Comparison of ENCODE assay signal across 24 mouse cellular contexts in genomic region chr9:99089904-99090303, GRCm38 (mm10). TPM values are rescaled to one million over a fixed set of nuclear protein-coding genes. Genes with fewer than 3 reads are reported as not detected.
DNase-seq lines count a peak whose midpoint lies in the region; ATAC-seq and TF ChIP-seq lines count a peak whose summit lies in the region.
"Had no signal": no experiment of that assay in that cellular context is flagged by ENCODE, and none has a peak within 500 bp of the region (broad histone marks: within the 10 kb centered on the region; RNA-seq: fewer than 3 reads in every experiment).

No protein-coding gene starts in this region.

- H3K4me3 ChIP-seq in CH12.LX (replicated peaks in 1 of 3; ENCODE audit: low read depth in 2 of 3, low read length in 2 of 3, poor library complexity in 1 of 3): no peak overlapping the region
- no peak overlapping the region for H3K4me3 ChIP-seq in intestine, embryonic 16.5 days (ENCODE audit: low read length)
- H3K4me3 ChIP-seq: embryonic facial prominence, embryonic 12.5 days; forebrain, embryonic 15.5 days; heart, embryonic 12.5 days; hindbrain, embryonic 15.5 days had no signal

- TF ChIP-seq EP300 in CH12.LX (IDR thresholded peaks at IDR 0.05; ENCODE audit: low read length): peak; percentile 60; the same call in 1 of the 2 replicates

- TF ChIP-seq CTCF in CH12.LX (conservative IDR thresholded peaks at IDR 0.05 in 1 of 2, IDR thresholded peaks at IDR 0.05 in 1 of 2; ENCODE audit: low read depth in 2 of 2, low read length in 2 of 2): no peak

- H3K4me2 ChIP-seq in CH12.LX (ENCODE audit: insufficient read depth, low read depth, poor library complexity, severe bottlenecking): no peak overlapping the region
- no peak overlapping the region for H3K4me2 ChIP-seq in intestine, embryonic 16.5 days (ENCODE audit: low read depth, low read length)
- H3K4me2 ChIP-seq: embryonic facial prominence, embryonic 12.5 days; forebrain, embryonic 15.5 days; heart, embryonic 12.5 days; hindbrain, embryonic 15.5 days had no signal

- DNase-seq in CH12.LX (ENCODE audit: extremely low read depth): peak; percentile 27
- no peak for DNase-seq in layer of hippocampus, adult 8-10 months (ENCODE audit: low spot score in 2 of 2)
- DNase-seq: adrenal gland, postnatal 25 days; B cell, adult 2 months; cerebellum, adult 2 months; cerebellum, postnatal 10 days; gastrocnemius, postnatal 14 days had no signal

- no peak overlapping the region for H3K27ac ChIP-seq in CH12.LX (ENCODE audit: insufficient read depth, low read depth)
- no peak overlapping the region for H3K27ac ChIP-seq in intestine, embryonic 16.5 days (ENCODE audit: low read length)
- H3K27ac ChIP-seq: embryonic facial prominence, embryonic 12.5 days; forebrain, embryonic 15.5 days; hindbrain, embryonic 15.5 days had no signal

- no peak for TF ChIP-seq POLR2A in CH12.LX (IDR thresholded peaks at IDR 0.05; ENCODE audit: low read depth, low read length)

- H3K27me3 ChIP-seq in CH12.LX (replicated peaks): no peaks in the 10 kb centered on the region
- no peaks in the 10 kb centered on the region for H3K27me3 ChIP-seq in intestine, embryonic 16.5 days (replicated peaks; ENCODE audit: control insufficient read depth, insufficient read depth, low read length)
- H3K27me3 ChIP-seq: embryonic facial prominence, embryonic 12.5 days; forebrain, embryonic 15.5 days; heart, embryonic 12.5 days; hindbrain, embryonic 15.5 days had no signal

- H3K79me2 ChIP-seq in CH12.LX (replicated peaks; ENCODE audit: control insufficient read depth, extremely low read depth, insufficient read depth, poor library complexity, severe bottlenecking): no peaks in the 10 kb centered on the region

- TF ChIP-seq RAD21 in CH12.LX (IDR thresholded peaks at IDR 0.05; ENCODE audit: low read depth, low read length): no peak

- peaks cover 0 to 13% of the 10 kb centered on the region in 2 experiments for H3K36me3 ChIP-seq in CH12.LX (replicated peaks in 1 of 2; ENCODE audit: control insufficient read depth in 1 of 2, insufficient read depth in 1 of 2, low read length in 1 of 2)
- no peaks in the 10 kb centered on the region for H3K36me3 ChIP-seq in intestine, embryonic 16.5 days (ENCODE audit: control insufficient read depth, insufficient read depth, low read length)
- H3K36me3 ChIP-seq: embryonic facial prominence, embryonic 12.5 days had no signal

- dilution Hi-C loops in CH12.LX (cut with MboI; ENCODE audit: extremely low pct_ligation_motif_present, extremely low pct_unique_long_range_greater_than_20kb, low sequenced_read_pairs): no loop called here

- no peaks in the 10 kb centered on the region for H3K9me3 ChIP-seq in CH12.LX (replicated peaks; ENCODE audit: low read length)
- no peaks in the 10 kb centered on the region for H3K9me3 ChIP-seq in intestine, embryonic 16.5 days (ENCODE audit: control insufficient read depth, low read length)
- H3K9me3 ChIP-seq: embryonic facial prominence, embryonic 12.5 days; forebrain, embryonic 15.5 days; heart, embryonic 12.5 days; hindbrain, embryonic 15.5 days had no signal

- H3K4me1 ChIP-seq in CH12.LX (ENCODE audit: control insufficient read depth in 1 of 2, insufficient read depth in 2 of 2): peaks cover 0 to 17% of the 10 kb centered on the region in 2 experiments; a peak in 2 of 4 replicates
- no peaks in the 10 kb centered on the region for H3K4me1 ChIP-seq in intestine, embryonic 16.5 days (ENCODE audit: control insufficient read depth, insufficient read depth, low read length)
- H3K4me1 ChIP-seq: embryonic facial prominence, embryonic 12.5 days; forebrain, embryonic 15.5 days; heart, embryonic 12.5 days; hindbrain, embryonic 15.5 days had no signal

- in situ Hi-C loops in CH12.LX (cut with MboI; ENCODE audit: low pct_ligation_motif_present, low pct_unique_long_range_greater_than_20kb, low sequenced_read_pairs): no loop called here

- WGBS in intestine, embryonic 16.5 days: 89% methylated on average over 4 of the region's 4 CpGs

- peak; percentile 85 for ATAC-seq in common myeloid progenitor, adult 5-6 weeks (replicated peaks; ENCODE audit: low read depth, poor library complexity, severe bottlenecking)
- peak; percentile 90 for ATAC-seq in megakaryocyte, adult 5-6 weeks (ENCODE audit: poor library complexity, severe bottlenecking)
- ATAC-seq in activated CD4-positive, CD25-positive, alpha-beta regulatory T cell, adult 4 months: no peak
- ATAC-seq in intestine, embryonic 16.5 days: no peak
- ATAC-seq: CD4-positive, CD25-positive, alpha-beta regulatory T cell, adult 4 months; forebrain, embryonic 15.5 days had no signal

- no peak overlapping the region for H3K9ac ChIP-seq in CH12.LX (ENCODE audit: insufficient read depth, low read depth)
- H3K9ac ChIP-seq in intestine, embryonic 16.5 days (ENCODE audit: low read depth, low read length): no peak overlapping the region
- H3K9ac ChIP-seq: embryonic facial prominence, embryonic 12.5 days; forebrain, embryonic 15.5 days; heart, embryonic 12.5 days; hindbrain, embryonic 15.5 days had no signal

TF ChIP-seq in CH12.LX, 34 proteins besides CTCF, POLR2A, EP300 and RAD21:
- TF ChIP-seq ZMIZ1 (IDR thresholded peaks at IDR 0.05; ENCODE audit: low read depth, low read length) (no peak), RCOR1 (conservative IDR thresholded peaks at IDR 0.05; ENCODE audit: low read depth, low read length) (peak; percentile 60; the same call in 1 of the 2 replicates), ZKSCAN1 (IDR thresholded peaks at IDR 0.05; ENCODE audit: borderline replicate concordance, low read depth, low read length) (no peak), MEF2A (IDR thresholded peaks at IDR 0.05; ENCODE audit: borderline replicate concordance, low read depth, low read length) (0 out of 2 replicates have a peak, but pooled peaks have one; percentile 12), BHLHE40 (IDR thresholded peaks at IDR 0.05; ENCODE audit: low read depth, low read length) (0 out of 2 replicates have a peak, but pooled peaks have one; percentile 21), USF1 (IDR thresholded peaks at IDR 0.05; ENCODE audit: low read depth, low read length) (no peak), MYC (IDR thresholded peaks at IDR 0.05; ENCODE audit: low read depth, low read length) (0 out of 2 replicates have a peak, but pooled peaks have one; percentile 27)

RNA-seq across cellular contexts. Expression of gene Pik3cb, which starts 50.5 kb away (rescaled TPM):
- total RNA-seq in CH12.LX (2012; rRNA removed): 1.0 TPM in 2 replicates
- total RNA-seq in CH12.LX (2014; rRNA removed): 1.0 and 1.4 TPM in 2 replicates
- polyA plus RNA-seq in CH12.LX (2012; ENCODE audit: insufficient read length, low read depth): 3.1 and 3.2 TPM in 2 replicates
- 4.5 and 5.8 TPM in 2 replicates for total RNA-seq in common myeloid progenitor, adult 5-6 weeks (2017)
- total RNA-seq in megakaryocyte, adult 5-6 weeks (2015): 18.9 and 19.9 TPM in 2 replicates
- 8.2 and 10.0 TPM in 2 replicates for total RNA-seq in megakaryocyte, adult 5-6 weeks (2017)
- 10 to 100 TPM; 26.4 to 29.2 (median 27.6) TPM for total RNA-seq in layer of hippocampus, adult 8-10 months (2022)
- 1 to 10 TPM in 1 of 2 experiments, under 1 TPM in 1; 0.41 to 1.0 TPM for polyA plus RNA-seq in activated CD4-positive, CD25-positive, alpha-beta regulatory T cell, adult 4 months (2017; shearing (Covaris generic))
- 0.72 and 0.73 TPM in 2 replicates for polyA plus RNA-seq in intestine, embryonic 16.5 days (2015; fragmentation: Nextera tagmentation; extraction: Ambion mirVana)

RNA-seq across cellular contexts. Expression of gene Gm1123, which starts 54.4 kb away (rescaled TPM):
- total RNA-seq in CH12.LX (2012; rRNA removed): not detected in 2 replicates
- total RNA-seq in CH12.LX (2014; rRNA removed): not detected in 2 replicates
- not detected in 2 replicates for polyA plus RNA-seq in CH12.LX (2012; ENCODE audit: insufficient read length, low read depth)
- total RNA-seq in common myeloid progenitor, adult 5-6 weeks (2017): not detected in 2 replicates
- 0.29 TPM in 1 of 2 replicates, not detected in the other for total RNA-seq in megakaryocyte, adult 5-6 weeks (2015)
- total RNA-seq in megakaryocyte, adult 5-6 weeks (2017): 0.81 TPM in 1 of 2 replicates, not detected in the other
- total RNA-seq in layer of hippocampus, adult 8-10 months (2022): under 1 TPM in 2 of 4 experiments, not detected in 2; 0.27 to 0.31 TPM
- polyA plus RNA-seq in activated CD4-positive, CD25-positive, alpha-beta regulatory T cell, adult 4 months (2017; shearing (Covaris generic)): 1 to 10 TPM in 1 of 2 experiments, under 1 TPM in 1; 0.94 to 1.1 TPM
- 33.1 and 39.2 TPM in 2 replicates for polyA plus RNA-seq in intestine, embryonic 16.5 days (2015; fragmentation: Nextera tagmentation; extraction: Ambion mirVana)
- total RNA-seq: adrenal gland, adult 2 months; adrenal gland, postnatal 25 days; gastrocnemius, postnatal 14 days; heart, adult 8-10 months; heart, postnatal 25 days; MEL had no signal
- polyA plus RNA-seq: adrenal gland, adult 2 months; embryonic facial prominence, embryonic 12.5 days; forebrain, embryonic 11.5 days; forebrain, embryonic 15.5 days; frontal cortex, adult 2 months; gonadal fat pad, adult 2 months; hindbrain, embryonic 11.5 days had no signal

Comparison
In these comparisons a context has a peak if more than half of its experiments do, and no peak if none do; other contexts are left out.
1. ATAC-seq: peak in common myeloid progenitor, adult 5-6 weeks (single experiment) and megakaryocyte, adult 5-6 weeks (single experiment); none in activated CD4-positive, CD25-positive, alpha-beta regulatory T cell, adult 4 months (single experiment) and intestine, embryonic 16.5 days (single experiment).